Mouse (Mus musculus): ENCODE measurements around the gene Ell.
"Not testable (repeated sequence)": the region's sequence is repeated elsewhere in the genome, so short reads cannot be mapped to it uniquely, and the experiment has no call there.

Gene Ell

GRCm38 (mm10) chr8:70562802-70563201, 23.5 kb downstream of the Ell start:
- no peak for DNase-seq (ENCODE audit: inconsistent ontology term)

GRCm38 (mm10) chr8:70563763-70564387, 24.6 kb downstream of the Ell start:
- DNase-seq (ENCODE audit: inconsistent ontology term): no peak

GRCm38 (mm10) chr8:70564696-70565235, 25.5 kb downstream of the Ell start:
- DNase-seq (ENCODE audit: inconsistent ontology term): no peak

GRCm38 (mm10) chr8:70565561-70565960, 26.3 kb downstream of the Ell start:
- no peak for DNase-seq (ENCODE audit: inconsistent ontology term)

DNA sequence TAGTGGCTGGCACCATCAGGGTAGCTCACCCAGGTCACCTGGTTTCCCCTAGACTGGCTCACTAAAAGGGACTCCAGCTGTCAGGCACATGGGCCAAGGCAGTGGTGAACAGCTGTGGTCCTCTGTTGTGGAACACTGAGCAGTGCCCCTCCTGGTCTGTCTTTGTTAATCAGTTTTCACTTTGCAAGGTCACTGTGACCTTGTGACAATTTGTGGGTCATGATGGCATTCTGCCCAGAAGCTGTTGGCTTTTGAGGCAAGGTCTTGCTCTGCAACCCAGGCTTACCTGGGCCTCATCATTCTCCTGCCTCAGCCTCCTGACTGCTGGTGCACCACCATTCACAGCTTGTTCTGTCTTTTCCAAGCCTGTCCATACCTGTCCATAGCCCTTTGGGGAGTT, 31.1 kb downstream of the Ell start:
- no peak for DNase-seq (ENCODE audit: inconsistent ontology term)

GRCm38 (mm10) chr8:70570990-70571389, 31.7 kb downstream of the Ell start:
- peak; percentile 58 for DNase-seq (ENCODE audit: inconsistent ontology term)

- DNase-seq (ENCODE audit: inconsistent ontology term): no peak
These were observed 35.0 kb downstream of the Ell start for GRCm38 (mm10) chr8:70574302-70574701.

- no peak for DNase-seq (ENCODE audit: inconsistent ontology term)
These were observed 35.7 kb downstream of the Ell start for GRCm38 (mm10) chr8:70574915-70575314.

DNA sequence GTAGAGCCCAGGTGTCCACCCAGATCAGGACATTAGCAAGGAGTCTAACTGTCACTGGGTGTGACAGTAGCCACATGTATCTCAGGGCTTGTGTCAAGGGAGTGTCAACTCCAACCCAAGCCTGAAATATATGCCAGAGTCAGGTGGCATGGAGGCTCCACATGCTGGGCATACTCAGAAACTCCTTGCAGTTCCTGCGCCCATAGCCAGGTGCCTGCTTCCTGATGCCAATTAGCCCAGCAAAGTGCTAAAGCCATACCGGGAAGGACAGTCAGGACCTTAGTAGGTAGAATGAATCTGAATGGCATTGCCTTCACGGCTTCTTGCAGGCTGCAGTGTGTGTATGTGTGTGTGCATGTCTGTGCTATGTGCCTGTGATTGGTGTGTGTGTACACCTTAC, 38.0 kb downstream of the Ell start:
- DNase-seq (ENCODE audit: inconsistent ontology term): no peak

DNA sequence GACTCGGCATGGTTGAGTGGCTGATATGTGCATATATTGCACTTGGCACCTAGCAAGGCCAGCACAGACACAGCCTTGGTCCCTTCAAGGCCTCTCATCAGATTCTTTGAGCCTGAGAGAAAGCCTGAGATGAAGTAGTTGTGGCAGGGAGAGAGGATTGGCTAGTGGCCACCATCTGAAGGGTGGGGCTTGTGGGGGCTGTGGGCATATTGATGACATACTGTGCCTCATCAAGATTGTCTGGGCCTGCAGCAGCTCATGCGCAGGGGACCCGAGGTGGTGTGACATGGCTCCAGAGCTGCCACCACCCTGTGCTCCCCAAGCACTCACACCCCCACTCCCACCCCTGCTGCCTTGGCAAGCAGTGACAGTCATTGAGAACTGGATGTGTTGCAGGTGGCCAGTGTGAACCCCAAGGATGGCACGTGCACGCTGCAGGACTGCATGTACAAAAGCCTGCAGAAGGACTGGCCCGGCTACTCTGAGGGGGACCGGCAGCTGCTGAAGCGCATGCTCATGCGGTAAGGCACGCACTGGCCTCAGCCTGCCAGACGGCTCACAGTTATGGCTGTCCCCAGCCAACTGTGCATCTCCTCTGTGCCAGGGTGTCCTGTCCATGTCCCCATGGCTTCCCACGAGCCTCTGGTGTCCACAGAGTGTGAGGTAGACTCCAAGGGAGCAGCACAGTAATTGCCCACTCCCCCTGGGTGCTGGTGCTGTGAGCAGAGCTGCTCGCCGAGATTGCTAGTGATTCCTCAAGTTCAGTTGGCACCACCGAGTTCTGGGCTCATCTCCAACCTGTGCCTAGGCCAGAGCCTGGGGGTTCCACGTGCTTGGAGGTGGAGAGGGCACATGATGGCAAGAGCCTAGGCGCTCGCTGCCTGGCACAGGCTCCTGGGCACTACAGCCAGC, 44.5 kb downstream of the Ell start:
- DNase-seq (ENCODE audit: inconsistent ontology term): no peak

DNA sequence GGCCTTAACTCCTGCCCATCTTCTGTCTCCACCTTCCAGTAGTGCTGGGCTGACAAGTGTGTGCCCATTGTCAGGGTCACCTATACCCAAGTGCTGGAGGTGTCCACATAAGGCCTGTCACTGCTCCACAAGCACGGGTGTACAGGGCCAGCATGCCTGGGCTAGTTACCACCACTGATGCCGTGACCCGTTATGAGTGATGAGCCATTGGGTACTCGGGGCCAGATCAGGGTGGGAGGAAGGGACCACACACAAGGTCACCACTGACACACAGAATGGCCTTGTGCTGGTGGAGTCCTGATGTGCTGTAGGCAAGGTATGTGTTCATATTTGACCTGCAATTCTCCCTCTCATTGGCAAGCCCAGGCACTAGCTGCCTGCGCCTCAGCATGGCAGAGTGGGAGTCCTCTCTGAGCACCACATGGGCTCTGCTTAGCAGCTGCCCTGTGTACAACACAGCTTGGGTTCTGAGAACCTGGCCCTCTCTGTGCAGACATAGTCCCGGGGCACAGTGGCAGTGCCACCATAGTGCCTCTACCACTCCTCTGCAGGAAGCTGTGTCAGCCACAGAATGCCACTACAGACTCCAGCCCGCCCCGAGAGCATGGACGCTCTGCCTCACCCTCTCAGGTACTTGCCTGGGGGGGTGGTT, 45.5 kb downstream of the Ell start:
- no peak for DNase-seq (ENCODE audit: inconsistent ontology term)

DNA sequence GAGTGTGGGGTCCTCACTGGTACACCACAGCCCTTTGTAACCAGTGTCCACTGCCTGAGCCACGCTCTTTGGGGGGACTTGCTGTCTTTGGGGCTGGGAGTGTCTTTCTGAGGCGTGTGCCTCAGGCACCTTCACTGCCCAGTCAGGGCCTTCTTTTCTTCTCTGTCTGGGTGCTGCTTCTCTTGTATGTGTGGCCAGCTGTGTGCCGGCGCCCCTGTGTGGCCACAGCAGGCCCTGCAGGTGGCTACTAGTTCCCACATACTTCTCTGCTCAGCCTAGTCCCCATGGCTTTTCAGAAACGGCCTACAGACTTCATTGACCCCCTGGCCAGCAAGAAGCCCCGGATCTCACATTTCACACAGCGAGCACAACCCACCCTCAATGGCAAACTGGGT, 46.0 kb downstream of the Ell start:
- peak; percentile 63 for DNase-seq (ENCODE audit: inconsistent ontology term)

GRCm38 (mm10) chr8:70587955-70588354, 48.7 kb downstream of the Ell start:
- not testable (repeated sequence) for DNase-seq (ENCODE audit: inconsistent ontology term)

- DNase-seq (ENCODE audit: inconsistent ontology term): no peak
These were observed 52.3 kb downstream of the Ell start for GRCm38 (mm10) chr8:70591569-70591968.

- DNase-seq (ENCODE audit: inconsistent ontology term): no peak
These were observed 53.9 kb downstream of the Ell start for GRCm38 (mm10) chr8:70593173-70593572.

DNA sequence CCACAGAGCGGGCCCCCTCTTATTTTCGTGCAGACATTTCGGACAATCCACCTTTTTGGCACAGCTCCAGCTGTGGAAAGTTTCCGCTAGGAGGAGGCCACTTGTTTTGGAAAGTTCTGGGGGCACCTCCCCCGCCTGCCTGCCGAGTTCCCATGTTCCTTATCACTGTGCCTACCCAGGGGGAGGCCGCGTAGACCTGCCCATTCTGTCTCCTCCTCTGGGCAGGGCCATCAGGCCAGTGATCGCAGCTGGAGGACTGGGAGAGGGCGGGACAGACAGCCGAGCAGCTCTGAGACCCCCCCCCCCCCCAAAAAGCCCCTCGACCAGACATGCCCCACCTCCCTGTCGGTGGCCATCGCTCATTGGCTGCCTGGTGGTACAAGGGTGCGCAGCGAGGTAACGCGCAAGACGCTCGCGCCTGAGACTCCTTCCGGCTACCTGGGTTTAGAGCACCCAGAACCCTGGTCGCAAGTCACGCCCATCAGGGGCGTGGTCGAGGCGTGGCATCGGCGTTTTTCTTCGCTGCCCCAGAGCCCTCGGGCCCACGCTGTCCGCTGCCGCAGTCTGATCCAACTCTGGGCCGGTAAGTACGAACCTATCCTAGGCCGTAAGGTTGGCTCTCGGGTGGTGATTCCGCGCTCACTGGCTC, 54.8 kb downstream of the Ell start, which contains the start of gene Isyna1:
Gene Isyna1, plus strand, starts transcription at position 413 of the 649 bp plus-strand sequence.
- peak; percentile 81 for DNase-seq (ENCODE audit: inconsistent ontology term)

DNA sequence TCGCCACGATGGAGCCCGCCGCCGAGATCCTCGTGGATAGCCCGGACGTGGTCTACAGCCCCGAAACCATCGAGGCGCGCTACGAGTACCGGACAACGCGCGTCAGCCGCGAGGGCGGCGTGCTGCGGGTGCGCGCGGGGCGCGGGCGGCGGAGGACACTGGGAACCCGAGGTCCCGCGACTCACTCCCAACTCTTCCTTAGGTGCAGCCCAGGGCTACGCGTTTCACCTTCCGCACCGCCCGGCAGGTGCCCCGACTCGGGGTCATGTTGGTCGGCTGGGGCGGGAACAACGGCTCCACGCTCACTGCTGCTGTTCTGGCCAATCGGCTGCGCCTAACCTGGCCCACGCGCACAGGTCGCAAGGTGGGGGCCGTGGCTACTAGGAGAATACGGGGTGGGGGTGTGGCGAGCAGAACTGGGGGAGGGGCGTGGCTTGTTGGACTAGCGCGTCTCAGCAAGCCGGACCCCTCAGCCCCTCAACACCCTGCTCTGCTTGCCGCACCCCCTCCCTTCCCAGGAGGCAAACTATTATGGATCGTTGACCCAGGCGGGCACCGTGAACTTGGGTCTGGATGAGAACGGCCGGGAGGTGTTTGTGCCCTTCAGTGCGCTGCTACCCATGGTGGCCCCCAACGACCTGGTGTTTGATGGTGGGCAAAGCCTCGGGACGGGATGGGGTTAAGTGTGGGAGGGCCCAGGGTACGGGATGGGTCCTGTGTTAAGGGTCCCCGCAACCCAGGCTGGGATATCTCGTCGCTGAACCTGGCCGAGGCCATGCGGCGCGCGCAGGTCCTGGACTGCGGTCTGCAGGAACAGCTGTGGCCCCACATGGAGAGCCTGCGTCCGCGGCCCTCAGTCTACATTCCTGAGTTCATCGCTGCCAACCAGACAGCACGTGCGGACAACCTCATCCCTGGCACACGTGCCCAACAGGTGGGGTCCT, 55.6 kb downstream of the Ell start:
- no peak for DNase-seq (ENCODE audit: inconsistent ontology term)

DNA sequence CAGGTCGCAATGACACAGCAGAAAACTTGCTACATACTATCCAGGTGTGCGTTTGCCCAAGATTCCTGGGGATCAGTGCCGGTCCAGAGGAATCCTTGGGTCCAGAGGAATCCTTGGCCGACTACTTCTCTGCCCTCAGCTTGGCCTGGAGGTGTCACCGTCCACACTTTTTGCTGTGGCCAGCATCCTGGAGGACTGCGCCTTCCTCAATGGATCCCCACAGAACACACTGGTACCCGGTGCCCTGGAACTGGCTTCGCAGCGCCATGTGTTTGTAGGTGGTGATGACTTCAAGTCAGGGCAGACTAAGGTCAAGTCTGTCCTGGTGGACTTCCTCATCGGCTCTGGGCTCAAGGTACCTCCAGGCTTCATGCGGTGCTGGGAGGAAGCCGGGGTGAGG, 56.6 kb downstream of the Ell start:
- no peak for DNase-seq (ENCODE audit: inconsistent ontology term)

DNA sequence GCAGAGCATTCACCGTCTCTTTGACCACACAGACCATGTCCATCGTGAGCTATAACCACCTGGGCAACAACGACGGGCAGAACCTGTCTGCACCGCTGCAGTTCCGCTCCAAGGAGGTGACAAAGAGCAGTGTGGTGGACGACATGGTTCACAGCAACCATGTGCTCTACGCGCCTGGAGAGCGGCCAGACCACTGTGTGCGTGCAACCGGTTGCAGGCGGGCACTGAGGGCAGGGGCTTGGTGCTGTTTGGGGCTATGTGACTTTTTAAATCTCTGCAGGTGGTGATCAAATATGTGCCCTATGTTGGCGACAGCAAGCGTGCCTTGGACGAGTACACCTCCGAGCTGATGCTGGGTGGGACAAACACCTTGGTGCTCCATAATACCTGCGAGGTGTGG, 57.0 kb downstream of the Ell start:
- DNase-seq (ENCODE audit: inconsistent ontology term): no peak

GRCm38 (mm10) chr8:70596775-70597416, 57.6 kb downstream of the Ell start:
- DNase-seq (ENCODE audit: inconsistent ontology term): no peak

All from Muller cell, postnatal 12 days (primary cell).